Mouse (Mus musculus) thymus, adult 18-20 months (tissue): Measurements from ENCODE around the gene 1700017D01Rik.
A peak's percentile ranks its signal among the peaks of the same experiment; 100 is the strongest.
"Not testable (repeated sequence)": the region's sequence is repeated elsewhere in the genome, so short reads cannot be mapped to it uniquely, and the experiment has no call there.

ENCODE experiments used
- DNase-seq, 2 experiments: peaks; one replicate each; pipeline ENCODE4 v3.0.0; 2022; ENCODE audit warnings: mixed read lengths in 2 of 2

The 1700017D01Rik gene

GRCm38 (mm10) chr19:11130776-11131175, at the start of gene 1700017D01Rik:
Gene 1700017D01Rik (minus strand): TSS chr19:11130876.
- not testable (repeated sequence) for DNase-seq

- DNase-seq = no peak
Measured at GRCm38 (mm10) chr19:11177464-11177863, 46.8 kb upstream of the 1700017D01Rik start.

- peak; percentile 2 to 6 for DNase-seq
Measured at GRCm38 (mm10) chr19:11165172-11165571, 34.5 kb upstream of the 1700017D01Rik start, which contains the start of gene 1700025F22Rik. Gene 1700025F22Rik (minus strand): TSS chr19:11165320.

- not testable (repeated sequence) for DNase-seq
Measured at GRCm38 (mm10) chr19:11157890-11158289, 27.2 kb upstream of the 1700017D01Rik start.

GRCm38 (mm10) chr19:11135336-11135735, 4.7 kb upstream of the 1700017D01Rik start:
- no peak for DNase-seq

- DNase-seq = no peak
Measured at GRCm38 (mm10) chr19:11134852-11135251, 4.2 kb upstream of the 1700017D01Rik start.

GRCm38 (mm10) chr19:11129702-11130101, 974 bp downstream of the 1700017D01Rik start:
- no peak for DNase-seq

- DNase-seq = peak; percentile 16 to 18
Measured at GRCm38 (mm10) chr19:11121016-11121420, 9.7 kb downstream of the 1700017D01Rik start.

- DNase-seq = no peak
Measured at GRCm38 (mm10) chr19:11119338-11119737, 11.3 kb downstream of the 1700017D01Rik start.

GRCm38 (mm10) chr19:11107746-11108145, 22.9 kb downstream of the 1700017D01Rik start:
- no peak for DNase-seq

- no peak for DNase-seq
Measured at GRCm38 (mm10) chr19:11101880-11102279, 28.8 kb downstream of the 1700017D01Rik start.

GRCm38 (mm10) chr19:11098401-11098800, 32.3 kb downstream of the 1700017D01Rik start:
- DNase-seq = no peak

- DNase-seq = not testable (repeated sequence)
Measured at GRCm38 (mm10) chr19:11092131-11092530, 38.5 kb downstream of the 1700017D01Rik start.

GRCm38 (mm10) chr19:11080934-11081333, 49.7 kb downstream of the 1700017D01Rik start, which contains the start of gene Ms4a8a:
Gene Ms4a8a (minus strand): TSS chr19:11081102.
- no peak for DNase-seq

- no peak for DNase-seq
Measured at GRCm38 (mm10) chr19:11070364-11070763, 60.3 kb downstream of the 1700017D01Rik start.

GRCm38 (mm10) chr19:11065202-11065875, 65.3 kb downstream of the 1700017D01Rik start:
- no peak for DNase-seq

- DNase-seq = no peak
Measured at GRCm38 (mm10) chr19:11060900-11061299, 69.8 kb downstream of the 1700017D01Rik start.

GRCm38 (mm10) chr19:11059967-11060366, 70.7 kb downstream of the 1700017D01Rik start:
- no peak for DNase-seq

GRCm38 (mm10) chr19:11055700-11056099, 75.0 kb downstream of the 1700017D01Rik start:
- DNase-seq = not testable (repeated sequence)

GRCm38 (mm10) chr19:11053277-11053676, 77.4 kb downstream of the 1700017D01Rik start:
- DNase-seq = no peak

- no peak for DNase-seq
Measured at GRCm38 (mm10) chr19:11052877-11053276, 77.8 kb downstream of the 1700017D01Rik start.

GRCm38 (mm10) chr19:11050286-11050685, 80.4 kb downstream of the 1700017D01Rik start:
- DNase-seq = no peak

- DNase-seq = no peak
Measured at GRCm38 (mm10) chr19:11049426-11049825, 81.2 kb downstream of the 1700017D01Rik start.

- DNase-seq = no peak
Measured at GRCm38 (mm10) chr19:11048503-11048902, 82.2 kb downstream of the 1700017D01Rik start.

GRCm38 (mm10) chr19:11048009-11048408, 82.7 kb downstream of the 1700017D01Rik start:
- DNase-seq = no peak
